Mouse (Mus musculus): ENCODE results near the gene Tubd1. TPM values are rescaled to one million over a fixed set of nuclear protein-coding genes. Genes with fewer than 3 reads are reported as not detected.

Gene Tubd1
- total and polyA plus RNA-seq, 2 experiments from 2014 or later: 2.6 to 6.4 TPM

GRCm38 (mm10) chr11:86599378-86600208 is 54.8 kb downstream of the Tubd1 start:
- TF ChIP-seq CTCF (IDR thresholded peaks at IDR 0.05; ENCODE audit: low read depth): no peak
- no peaks in the 10 kb centered on the region for H3K9me3 ChIP-seq (ENCODE audit: low read length)
- no peaks in the 10 kb centered on the region for H3K4me1 ChIP-seq (ENCODE audit: insufficient read depth, low read length)
- DNase-seq (ENCODE audit: low spot score) (no peak), ATAC-seq (no peak)
- no peak overlapping the region for H3K4me3 ChIP-seq (ENCODE audit: low read length)
- H3K4me2 ChIP-seq (ENCODE audit: low read depth, low read length): no peak overlapping the region
- 78% methylated on average over 4 of the region's 4 CpGs for WGBS
- H3K27me3 ChIP-seq (ENCODE audit: insufficient read depth, low read length): no peaks in the 10 kb centered on the region
- H3K27ac ChIP-seq: no peak overlapping the region
- H3K9ac ChIP-seq (replicated peaks; ENCODE audit: low read length): no peak overlapping the region
- 0 out of 2 replicates have a peak, but pooled peaks cover under 1% of the 10 kb centered on the region for H3K36me3 ChIP-seq (ENCODE audit: insufficient read depth, low read length)

GRCm38 (mm10) chr11:86600209-86600557 is 55.4 kb downstream of the Tubd1 start:
- H3K4me3 ChIP-seq (ENCODE audit: low read length): no peak overlapping the region
- DNase-seq (ENCODE audit: low spot score) (no peak), ATAC-seq (no peak)
- WGBS: 95% methylated on average over 7 of the region's 7 CpGs
- H3K27ac ChIP-seq: no peak overlapping the region
- H3K27me3 ChIP-seq (ENCODE audit: insufficient read depth, low read length): no peaks in the 10 kb centered on the region
- no peak overlapping the region for H3K4me2 ChIP-seq (ENCODE audit: low read depth, low read length)
- H3K9ac ChIP-seq (replicated peaks; ENCODE audit: low read length): no peak overlapping the region
- H3K36me3 ChIP-seq (ENCODE audit: insufficient read depth, low read length): 0 out of 2 replicates have a peak, but pooled peaks cover 6% of the 10 kb centered on the region
- H3K4me1 ChIP-seq (ENCODE audit: insufficient read depth, low read length): no peaks in the 10 kb centered on the region
- no peak for TF ChIP-seq CTCF (IDR thresholded peaks at IDR 0.05; ENCODE audit: low read depth)
- H3K9me3 ChIP-seq (ENCODE audit: low read length): no peaks in the 10 kb centered on the region

- Histone ChIP-seq H3K9ac (replicated peaks; ENCODE audit: low read length) (no peak overlapping the region), H3K27me3 (ENCODE audit: insufficient read depth, low read length) (no peaks in the 10 kb centered on the region), H3K4me3 (ENCODE audit: low read length) (no peak overlapping the region), H3K4me2 (ENCODE audit: low read depth, low read length) (no peak overlapping the region), H3K36me3 (ENCODE audit: insufficient read depth, low read length) (peaks cover 20% of the 10 kb centered on the region), H3K9me3 (ENCODE audit: low read length) (no peaks in the 10 kb centered on the region), H3K4me1 (ENCODE audit: insufficient read depth, low read length) (no peaks in the 10 kb centered on the region), H3K27ac (no peak overlapping the region)
- no peak for ATAC-seq
- no peak for TF ChIP-seq CTCF (IDR thresholded peaks at IDR 0.05; ENCODE audit: low read depth)
- DNase-seq (ENCODE audit: low spot score): no peak
- WGBS: 76% methylated on average over 3 of the region's 3 CpGs
Observed at GRCm38 (mm10) chr11:86602116-86602515, 57.3 kb downstream of the Tubd1 start.

- no peaks in the 10 kb centered on the region for H3K4me1 ChIP-seq (ENCODE audit: insufficient read depth, low read length)
- no peak for DNase-seq (ENCODE audit: low spot score)
- no peak for TF ChIP-seq CTCF (IDR thresholded peaks at IDR 0.05; ENCODE audit: low read depth)
Observed at GRCm38 (mm10) chr11:86603719-86604118, 58.9 kb downstream of the Tubd1 start.

GRCm38 (mm10) chr11:86604289-86604688 is 59.5 kb downstream of the Tubd1 start:
- 99% methylated on average over 3 of the region's 3 CpGs for WGBS
- H3K4me1 ChIP-seq (ENCODE audit: insufficient read depth, low read length): no peaks in the 10 kb centered on the region
- ATAC-seq (no peak), DNase-seq (ENCODE audit: low spot score) (no peak)
- no peak overlapping the region for H3K9ac ChIP-seq (replicated peaks; ENCODE audit: low read length)
- TF ChIP-seq CTCF (IDR thresholded peaks at IDR 0.05; ENCODE audit: low read depth): no peak
- no peaks in the 10 kb centered on the region for H3K9me3 ChIP-seq (ENCODE audit: low read length)
- no peak overlapping the region for H3K27ac ChIP-seq
- H3K4me2 ChIP-seq (ENCODE audit: low read depth, low read length): no peak overlapping the region
- no peak overlapping the region for H3K4me3 ChIP-seq (ENCODE audit: low read length)
- no peaks in the 10 kb centered on the region for H3K27me3 ChIP-seq (ENCODE audit: insufficient read depth, low read length)
- H3K36me3 ChIP-seq (ENCODE audit: insufficient read depth, low read length): peaks cover 20% of the 10 kb centered on the region

More at GRCm38 (mm10) chr11:86603719-86604118, 58.9 kb downstream of the Tubd1 start:
- 100% methylated on average over 1 of the region's 1 CpGs for WGBS
- Histone ChIP-seq H3K27me3 (ENCODE audit: insufficient read depth, low read length) (no peaks in the 10 kb centered on the region), H3K9ac (replicated peaks; ENCODE audit: low read length) (no peak overlapping the region), H3K4me3 (ENCODE audit: low read length) (no peak overlapping the region), H3K4me2 (ENCODE audit: low read depth, low read length) (no peak overlapping the region), H3K36me3 (ENCODE audit: insufficient read depth, low read length) (peaks cover 20% of the 10 kb centered on the region), H3K9me3 (ENCODE audit: low read length) (no peaks in the 10 kb centered on the region), H3K27ac (no peak overlapping the region)
- ATAC-seq: no peak

- no peaks in the 10 kb centered on the region for H3K27me3 ChIP-seq (ENCODE audit: insufficient read depth, low read length)
- no peak overlapping the region for H3K4me3 ChIP-seq (ENCODE audit: low read length)
- H3K4me1 ChIP-seq (ENCODE audit: insufficient read depth, low read length): no peaks in the 10 kb centered on the region
- DNase-seq (ENCODE audit: low spot score): no peak
- H3K27ac ChIP-seq: no peak overlapping the region
- H3K36me3 ChIP-seq (ENCODE audit: insufficient read depth, low read length): peaks cover 20% of the 10 kb centered on the region
- no peak overlapping the region for H3K9ac ChIP-seq (replicated peaks; ENCODE audit: low read length)
- no peak for ATAC-seq
- no peak for TF ChIP-seq CTCF (IDR thresholded peaks at IDR 0.05; ENCODE audit: low read depth)
- H3K4me2 ChIP-seq (ENCODE audit: low read depth, low read length): no peak overlapping the region
- 91% methylated on average over 5 of the region's 5 CpGs for WGBS
- H3K9me3 ChIP-seq (ENCODE audit: low read length): no peaks in the 10 kb centered on the region
Observed at GRCm38 (mm10) chr11:86604732-86605520, 60.1 kb downstream of the Tubd1 start.

Data from hindbrain, postnatal 0 days (tissue).